Comparison of ENCODE assay signal across 8 mouse cellular contexts in the genomic region with DNA sequence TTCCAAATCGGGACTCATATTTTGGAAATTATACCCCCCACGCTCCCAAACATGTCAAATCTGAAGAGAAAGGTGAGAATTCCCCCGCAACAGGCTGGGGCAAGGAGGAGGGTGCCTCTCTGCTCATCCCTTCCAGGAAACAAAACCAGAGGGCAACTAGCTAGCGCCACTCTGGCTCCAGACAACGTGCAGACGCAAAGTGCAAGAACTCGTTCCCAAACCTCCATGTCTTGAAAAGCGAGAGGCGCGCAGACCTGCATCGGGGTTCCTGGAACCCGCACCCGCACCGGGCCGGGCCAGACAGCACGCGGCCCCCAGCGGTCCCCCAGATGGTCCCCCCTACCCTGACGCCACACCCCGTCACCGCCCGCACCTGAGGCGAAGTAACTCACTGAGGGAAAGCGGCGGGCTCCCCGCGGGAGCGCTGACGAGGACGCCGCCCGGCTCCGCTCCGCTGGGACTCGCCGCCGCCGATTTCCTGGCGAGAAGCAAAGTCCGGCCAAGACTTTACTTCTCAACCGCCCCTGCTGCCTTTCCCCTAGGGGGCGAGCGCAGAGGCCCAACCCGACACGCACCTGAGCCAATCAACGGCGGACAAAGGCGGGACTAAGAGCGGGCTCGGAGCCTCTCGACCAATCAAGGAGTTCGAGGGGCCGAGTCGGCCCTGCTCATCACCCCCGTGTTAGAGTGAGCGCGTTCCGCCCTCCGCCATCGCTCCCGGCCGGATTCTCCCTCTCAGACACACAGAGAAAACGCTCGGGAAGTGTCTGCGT. TPM values are rescaled to one million over a fixed set of nuclear protein-coding genes. Genes with fewer than 3 reads are reported as not detected.
DNase-seq lines count a peak whose midpoint lies in the region; ATAC-seq and TF ChIP-seq lines count a peak whose summit lies in the region.

Lnx2 (minus strand) TSS at position 561 of the 773 bp plus-strand sequence.

- H3K9me3 ChIP-seq in heart, embryonic 12.5 days (replicated peaks): no peaks in the 10 kb centered on the region
- H3K9me3 ChIP-seq in kidney, postnatal 0 days (replicated peaks; ENCODE audit: low read length): no peaks in the 10 kb centered on the region
- H3K9me3 ChIP-seq in liver, embryonic 11.5 days (ENCODE audit: control insufficient read depth, low read length): no peaks in the 10 kb centered on the region
- no peaks in the 10 kb centered on the region for H3K9me3 ChIP-seq in stomach, embryonic 14.5 days (ENCODE audit: control insufficient read depth, low read depth, low read length)

- peak within 1 kb of the TSS; percentile 78 for H3K4me2 ChIP-seq in heart, embryonic 12.5 days
- peak within 1 kb of the TSS; percentile 90 for H3K4me2 ChIP-seq in kidney, postnatal 0 days (ENCODE audit: low read length)
- H3K4me2 ChIP-seq in liver, embryonic 11.5 days: peak within 1 kb of the TSS; percentile 88
- H3K4me2 ChIP-seq in stomach, embryonic 14.5 days (replicated peaks; ENCODE audit: low read depth, low read length): peak within 1 kb of the TSS; percentile 96

- ATAC-seq in erythroid progenitor cell, adult 5-6 weeks (replicated peaks; ENCODE audit: low FRiP score, poor library complexity, severe bottlenecking): peak; percentile 92
- peak; percentile 98 for ATAC-seq in heart, embryonic 12.5 days (ENCODE audit: insufficient number of reproducible peaks, low FRiP score)
- peak; percentile 99 for ATAC-seq in kidney, postnatal 0 days (replicated peaks; ENCODE audit: low FRiP score, low read depth)
- ATAC-seq in liver, embryonic 11.5 days (replicated peaks; ENCODE audit: low FRiP score): peak; percentile 96
- ATAC-seq in stomach, embryonic 14.5 days (ENCODE audit: insufficient number of reproducible peaks, insufficient read depth, low FRiP score, low read depth): peak; percentile 98

- peaks cover 10% of the 10 kb centered on the region; the same call in 1 of the 2 replicates for H3K36me3 ChIP-seq in heart, embryonic 12.5 days
- H3K36me3 ChIP-seq in kidney, postnatal 0 days (ENCODE audit: insufficient read depth, low read length): no peaks in the 10 kb centered on the region
- peaks cover 4% of the 10 kb centered on the region; the same call in 1 of the 2 replicates for H3K36me3 ChIP-seq in liver, embryonic 11.5 days (ENCODE audit: control insufficient read depth, insufficient read depth, low read length)
- no peaks in the 10 kb centered on the region for H3K36me3 ChIP-seq in stomach, embryonic 14.5 days (ENCODE audit: control insufficient read depth, insufficient read depth, low read length)

- no peaks in the 10 kb centered on the region for H3K27me3 ChIP-seq in heart, embryonic 12.5 days (replicated peaks)
- H3K27me3 ChIP-seq in kidney, postnatal 0 days (ENCODE audit: insufficient read depth, low read length): no peaks in the 10 kb centered on the region
- H3K27me3 ChIP-seq in liver, embryonic 11.5 days (replicated peaks; ENCODE audit: control insufficient read depth, insufficient read depth, low read length): no peaks in the 10 kb centered on the region
- H3K27me3 ChIP-seq in stomach, embryonic 14.5 days (ENCODE audit: control insufficient read depth, insufficient read depth, low read length): no peaks in the 10 kb centered on the region

- peak within 1 kb of the TSS; percentile 97 for H3K4me3 ChIP-seq in heart, embryonic 12.5 days
- peak within 1 kb of the TSS; percentile 79 for H3K4me3 ChIP-seq in kidney, postnatal 0 days (replicated peaks; ENCODE audit: low read depth, low read length)
- peak within 1 kb of the TSS; percentile 92 for H3K4me3 ChIP-seq in liver, embryonic 11.5 days (ENCODE audit: low read depth, low read length)
- H3K4me3 ChIP-seq in stomach, embryonic 14.5 days (ENCODE audit: low read depth, low read length): peak within 1 kb of the TSS; percentile 52

- under 1% methylated on average over 65 of the region's 65 CpGs for WGBS in heart, embryonic 12.5 days
- under 1% methylated on average over 65 of the region's 65 CpGs for WGBS in kidney, postnatal 0 days
- under 1% methylated on average over 65 of the region's 65 CpGs for WGBS in liver, embryonic 11.5 days
- WGBS in stomach, embryonic 14.5 days: under 1% methylated on average over 65 of the region's 65 CpGs

- H3K9ac ChIP-seq in heart, embryonic 12.5 days: peak within 1 kb of the TSS; percentile 89
- peak within 1 kb of the TSS; percentile 83 for H3K9ac ChIP-seq in kidney, postnatal 0 days (ENCODE audit: low read depth, low read length)
- H3K9ac ChIP-seq in liver, embryonic 11.5 days (ENCODE audit: low read depth, low read length): peak within 1 kb of the TSS; percentile 90
- H3K9ac ChIP-seq in stomach, embryonic 14.5 days (replicated peaks; ENCODE audit: low read depth, low read length): peak within 1 kb of the TSS; percentile 69

- peak; percentile 97 for DNase-seq in CD4-positive helper T cell, adult 2 months (ENCODE audit: low read depth, low spot score)
- DNase-seq in brain, embryonic 18.5 days (ENCODE audit: low read depth, low spot score): peak; percentile 94
- peak; percentile 99 for DNase-seq in kidney, postnatal 0 days (ENCODE audit: low spot score)
- peak; percentile 95 for DNase-seq in liver, embryonic 11.5 days (ENCODE audit: low spot score)
- DNase-seq in naive thymus-derived CD4-positive, alpha-beta T cell, adult 2 months (ENCODE audit: low read depth): peak; percentile 97

- TF ChIP-seq CTCF in kidney, postnatal 0 days (IDR thresholded peaks at IDR 0.05; ENCODE audit: low read depth): peak; percentile 79

- H3K27ac ChIP-seq in heart, embryonic 12.5 days (ENCODE audit: poor library complexity, severe bottlenecking): peak within 1 kb of the TSS; percentile 97
- peak within 1 kb of the TSS; percentile 91 for H3K27ac ChIP-seq in kidney, postnatal 0 days
- H3K27ac ChIP-seq in liver, embryonic 11.5 days (ENCODE audit: low read depth, low read length): peak within 1 kb of the TSS; percentile 88
- H3K27ac ChIP-seq in stomach, embryonic 14.5 days (ENCODE audit: low read length): peak within 1 kb of the TSS; percentile 96

- H3K4me1 ChIP-seq in heart, embryonic 12.5 days (replicated peaks): peaks cover 48% of the 10 kb centered on the region
- H3K4me1 ChIP-seq in kidney, postnatal 0 days (replicated peaks; ENCODE audit: insufficient read depth, low read length): peaks cover 11% of the 10 kb centered on the region
- H3K4me1 ChIP-seq in liver, embryonic 11.5 days (replicated peaks; ENCODE audit: control insufficient read depth, insufficient read depth, low read length): peaks cover 23% of the 10 kb centered on the region
- peaks cover 33% of the 10 kb centered on the region for H3K4me1 ChIP-seq in stomach, embryonic 14.5 days (ENCODE audit: control insufficient read depth, insufficient read depth, low read length)

RNA-seq across cellular contexts. Expression of gene Lnx2, which starts in this region (rescaled TPM):
- total RNA-seq in erythroid progenitor cell, adult 5-6 weeks (2015; ENCODE audit: low replicate concordance): 0.42 and 1.4 TPM in 2 replicates
- 1.3 and 1.7 TPM in 2 replicates for total RNA-seq in erythroid progenitor cell, adult 5-6 weeks (2017; ENCODE audit: low replicate concordance)
- 14.0 and 14.3 TPM in 2 replicates for polyA plus RNA-seq in heart, embryonic 12.5 days (2016; fragmentation: Nextera tagmentation; extraction: Ambion mirVana)
- 11.8 and 12.4 TPM in 2 replicates for polyA plus RNA-seq in kidney, postnatal 0 days (2015; fragmentation: Nextera tagmentation; extraction: Ambion mirVana)
- 13.3 and 13.7 TPM in 2 replicates for polyA plus RNA-seq in liver, embryonic 11.5 days (2014; fragmentation: Nextera tagmentation; extraction: Ambion mirVana)
- 20.7 and 25.5 TPM in 2 replicates for polyA plus RNA-seq in stomach, embryonic 14.5 days (2014; fragmentation: Nextera tagmentation; extraction: Ambion mirVana)

Comparison
In these comparisons a context has a peak if more than half of its experiments do, and no peak if none do; other contexts are left out.
1. Peak in every context shown above with its lines: DNase-seq, ATAC-seq, H3K4me3 ChIP-seq and H3K27ac ChIP-seq.